Mouse (Mus musculus) lung, adult 18-20 months (tissue): ENCODE data around the gene Defb9.
"Not testable (repeated sequence)": the region's sequence is repeated elsewhere in the genome, so short reads cannot be mapped to it uniquely, and the experiment has no call there.

Experiments
- DNase-seq, 2 experiments: peaks; one replicate each; pipeline ENCODE4 v3.0.0; 2022; ENCODE audit warnings: mixed read lengths in 2 of 2

Defb9 gene

GRCm38 (mm10) chr8:21885321-21885720 is at the start of gene Defb9:
TSS of gene Defb9 (minus strand) at chr8:21885421.
- DNase-seq: not testable (repeated sequence)

DNA sequence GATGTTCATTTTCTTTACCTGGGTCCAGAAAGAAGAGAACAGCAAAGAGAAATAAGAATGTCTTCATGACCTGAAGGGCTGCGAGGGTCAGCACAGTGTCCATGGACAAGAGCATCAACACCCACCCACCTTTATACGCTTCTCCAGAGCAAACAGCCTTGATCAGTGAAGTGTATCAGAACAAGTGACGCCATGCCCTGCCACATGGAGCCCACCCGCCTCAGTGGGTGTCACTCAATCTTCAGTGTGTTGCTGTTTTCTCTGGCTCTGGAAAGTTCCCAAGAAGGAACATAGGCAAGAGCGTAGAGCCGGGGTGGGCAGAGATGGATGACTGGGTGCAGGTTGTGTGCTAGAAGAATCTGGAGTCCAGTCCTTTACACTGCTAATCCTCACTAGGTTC is 47.4 kb upstream of the Defb9 start, which contains the start of gene Defb15:
Defb15 (minus strand) TSS at position 101 of the 400 bp plus-strand sequence.
- DNase-seq: no peak

DNA sequence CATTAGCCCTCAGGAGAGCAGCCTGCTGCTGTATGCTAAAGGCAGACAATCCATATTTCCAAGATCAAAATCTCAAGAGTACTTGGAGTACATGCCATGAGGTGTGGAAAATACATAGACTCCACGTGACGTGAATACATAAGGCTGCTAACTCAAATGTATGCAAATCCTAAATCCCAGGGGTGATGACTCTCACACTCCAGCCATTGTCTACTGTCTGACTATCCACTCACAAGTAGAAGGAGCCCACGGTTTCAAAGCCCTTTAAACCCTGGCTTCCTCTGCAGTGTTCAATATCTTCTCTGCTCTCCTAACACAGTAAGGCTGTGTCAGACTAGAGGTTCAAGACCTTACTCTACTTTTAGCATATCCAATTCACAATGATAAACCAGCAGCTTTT is 45.5 kb upstream of the Defb9 start:
- not testable (repeated sequence) for DNase-seq

GRCm38 (mm10) chr8:21915625-21916024 is 30.4 kb upstream of the Defb9 start:
- no peak for DNase-seq

- no peak for DNase-seq
These were observed 27.3 kb upstream of the Defb9 start for GRCm38 (mm10) chr8:21912554-21912953.

DNA sequence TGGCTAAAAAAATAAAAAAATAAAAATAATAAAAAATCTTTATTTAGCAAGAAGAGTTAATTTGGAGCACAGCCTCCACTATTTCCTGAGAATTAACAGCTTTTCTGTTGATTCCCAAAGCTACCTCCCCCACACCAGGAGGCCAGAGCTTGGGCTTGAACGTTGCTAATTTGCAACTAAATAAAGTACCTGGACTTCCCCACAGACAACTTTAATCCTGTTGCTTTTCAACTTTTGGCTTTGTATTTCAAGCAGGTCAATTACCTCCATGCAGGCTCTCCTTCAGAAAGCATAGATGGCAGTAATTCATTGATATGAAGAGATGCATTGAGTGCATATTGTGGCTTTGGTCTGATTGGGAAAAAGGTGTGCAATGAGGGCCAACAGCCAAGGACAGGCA is 26.7 kb upstream of the Defb9 start:
- no peak for DNase-seq

DNA sequence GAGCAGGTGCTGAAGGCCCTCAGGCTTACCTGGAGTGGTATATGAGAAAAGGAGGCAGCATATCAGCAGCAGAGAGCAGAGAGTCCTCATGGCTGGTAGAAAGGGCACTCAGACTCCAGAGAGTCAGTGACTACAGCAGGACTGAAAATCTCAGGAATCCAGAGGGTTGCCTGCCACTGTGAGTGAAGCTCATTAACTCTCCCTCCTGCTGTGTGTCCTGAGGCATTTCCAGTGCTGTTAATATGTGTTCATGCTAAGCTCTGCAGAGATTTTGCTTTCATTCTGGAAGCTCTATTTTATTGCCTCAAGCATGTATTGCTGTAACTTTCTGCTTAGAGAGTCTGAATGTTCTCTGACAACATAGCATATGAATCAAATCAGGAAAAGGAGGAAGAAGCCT is 21.1 kb upstream of the Defb9 start, which contains the start of gene Defb11:
Defb11 (minus strand) TSS at position 123 of the 400 bp plus-strand sequence.
- DNase-seq: not testable (repeated sequence)

DNA sequence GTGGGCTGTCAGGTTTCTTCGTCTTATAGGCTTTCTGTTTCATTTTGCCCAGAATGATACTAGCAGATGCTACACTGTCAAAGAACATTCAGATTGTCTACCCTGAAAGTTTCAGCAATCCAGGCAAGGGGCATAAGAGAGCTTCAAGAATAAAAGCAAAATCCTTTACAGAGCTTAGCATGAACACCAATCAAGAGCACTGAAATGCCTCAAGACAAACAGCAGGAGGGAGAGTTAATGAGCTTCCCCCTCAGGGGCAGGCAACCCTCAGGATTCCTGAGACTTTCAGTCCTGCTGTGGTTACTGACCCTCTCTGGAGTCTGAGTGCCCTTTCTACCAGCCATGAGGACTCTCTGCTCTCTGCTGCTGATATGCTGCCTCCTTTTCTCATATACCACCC is 26.6 kb downstream of the Defb9 start, which contains the start of gene Defb10:
Defb10 (plus strand) TSS at position 316 of the 400 bp plus-strand sequence.
- not testable (repeated sequence) for DNase-seq
